ENCODE assay signal across 20 mouse cellular contexts in genomic region chr2:90649965-90650364, GRCm38 (mm10). TPM values are rescaled to one million over a fixed set of nuclear protein-coding genes. Genes with fewer than 3 reads are reported as not detected.
DNase-seq lines count a peak whose midpoint lies in the region; ATAC-seq and TF ChIP-seq lines count a peak whose summit lies in the region.
"Had no signal": no experiment of that assay in that cellular context is flagged by ENCODE, and none has a peak within 500 bp of the region (broad histone marks: within the 10 kb centered on the region; RNA-seq: fewer than 3 reads in every experiment).

No protein-coding gene starts in this region.

- no peaks in the 10 kb centered on the region for H3K79me2 ChIP-seq in liver, adult 2 months (ENCODE audit: control insufficient read depth, insufficient read depth, low read length)

- no peaks in the 10 kb centered on the region for H3K36me3 ChIP-seq in liver, adult 2 months (ENCODE audit: control insufficient read depth, insufficient read depth, low read length)
- H3K36me3 ChIP-seq in forebrain, embryonic 12.5 days (replicated peaks), result no peaks in the 10 kb centered on the region
- H3K36me3 ChIP-seq: embryonic facial prominence, embryonic 13.5 days; hindbrain, embryonic 15.5 days; midbrain, embryonic 15.5 days had no signal

- peak; percentile 81 for ATAC-seq in megakaryocyte progenitor cell, adult 5-6 weeks (replicated peaks; ENCODE audit: poor library complexity)
- ATAC-seq in forebrain, embryonic 12.5 days (ENCODE audit: low FRiP score), result no peak
- ATAC-seq: CD4-positive, CD25-positive, alpha-beta regulatory T cell, adult 4 months; midbrain, embryonic 15.5 days had no signal

- no peak overlapping the region for H3K9ac ChIP-seq in liver, adult 2 months (ENCODE audit: low read depth, low read length)
- H3K9ac ChIP-seq in forebrain, embryonic 12.5 days, result no peak overlapping the region
- H3K9ac ChIP-seq: embryonic facial prominence, embryonic 13.5 days; hindbrain, embryonic 15.5 days; liver, embryonic 14.5 days; midbrain, embryonic 15.5 days had no signal

- no peak overlapping the region for H3K4me2 ChIP-seq in forebrain, embryonic 12.5 days
- H3K4me2 ChIP-seq: embryonic facial prominence, embryonic 13.5 days; hindbrain, embryonic 15.5 days; midbrain, embryonic 15.5 days had no signal

- WGBS in liver, adult 2 months, result 65% methylated on average over 4 of the region's 4 CpGs
- 75% methylated on average over 4 of the region's 4 CpGs for WGBS in forebrain, embryonic 12.5 days

- H3K9me3 ChIP-seq in forebrain, embryonic 12.5 days, result no peaks in the 10 kb centered on the region
- H3K9me3 ChIP-seq: embryonic facial prominence, embryonic 13.5 days; hindbrain, embryonic 15.5 days; midbrain, embryonic 15.5 days had no signal

- H3K27me3 ChIP-seq in liver, adult 2 months (ENCODE audit: control insufficient read depth, insufficient read depth, low read length), result no peaks in the 10 kb centered on the region
- no peaks in the 10 kb centered on the region for H3K27me3 ChIP-seq in forebrain, embryonic 12.5 days
- H3K27me3 ChIP-seq: embryonic facial prominence, embryonic 13.5 days; hindbrain, embryonic 15.5 days; midbrain, embryonic 15.5 days had no signal

- H3K4me1 ChIP-seq in liver, adult 2 months (ENCODE audit: control insufficient read depth, insufficient read depth, low read length), result no peaks in the 10 kb centered on the region; the same call in 1 of the 2 replicates
- H3K4me1 ChIP-seq in bone marrow macrophage, adult 2 months (ENCODE audit: control insufficient read depth, insufficient read depth, low read length), result peaks cover 21% of the 10 kb centered on the region
- no peaks in the 10 kb centered on the region for H3K4me1 ChIP-seq in forebrain, embryonic 12.5 days
- H3K4me1 ChIP-seq: embryonic facial prominence, embryonic 13.5 days; hindbrain, embryonic 15.5 days; midbrain, embryonic 15.5 days had no signal

- TF ChIP-seq POLR2A in liver, adult 2 months (IDR thresholded peaks at IDR 0.05; ENCODE audit: extremely low read depth, insufficient read depth, low read length), result no peak
- TF ChIP-seq POLR2A in bone marrow macrophage, adult 2 months (IDR thresholded peaks at IDR 0.05; ENCODE audit: borderline replicate concordance, low read depth, low read length), result no peak

- no peak overlapping the region for H3K27ac ChIP-seq in liver, adult 2 months (replicated peaks; ENCODE audit: insufficient read depth, low read depth, low read length)
- H3K27ac ChIP-seq in bone marrow macrophage, adult 2 months (ENCODE audit: insufficient read depth, low read depth, low read length), result peak overlapping the region; percentile 31
- H3K27ac ChIP-seq in forebrain, embryonic 12.5 days, result no peak overlapping the region
- H3K27ac ChIP-seq: embryonic facial prominence, embryonic 13.5 days; hindbrain, embryonic 15.5 days; liver, embryonic 14.5 days; macrophage; midbrain, embryonic 15.5 days had no signal

- intact Hi-C loops in gastrocnemius, postnatal 14 days (cut with DNase I; ENCODE audit: low total_unique reads), result no loop called here

- no peak for TF ChIP-seq CTCF in liver, adult 2 months (IDR thresholded peaks at IDR 0.05; ENCODE audit: low read depth, low read length)
- no peak for TF ChIP-seq CTCF in bone marrow macrophage, adult 2 months (IDR thresholded peaks at IDR 0.05; ENCODE audit: low read depth, low read length)

- H3K4me3 ChIP-seq in liver, adult 2 months (ENCODE audit: insufficient read depth, low read depth, low read length), result no peak overlapping the region
- no peak overlapping the region for H3K4me3 ChIP-seq in bone marrow macrophage, adult 2 months (ENCODE audit: insufficient read depth, low read length)
- no peak overlapping the region for H3K4me3 ChIP-seq in forebrain, embryonic 12.5 days (replicated peaks)
- H3K4me3 ChIP-seq: embryonic facial prominence, embryonic 13.5 days; hindbrain, embryonic 15.5 days; midbrain, embryonic 15.5 days had no signal

- peak; percentile 23 for DNase-seq in liver, adult 2 months (ENCODE audit: extremely low read depth, low read depth, low spot score)
- DNase-seq in liver, result no peak
- DNase-seq in spleen, postnatal 36 days (ENCODE audit: low spot score in 2 of 2), result peak; percentile 89 to 91
- no peak for DNase-seq in gastrocnemius, postnatal 14 days
- DNase-seq: adrenal gland, postnatal 36 days; cerebellum, postnatal 36 days; kidney, adult 11 months; kidney, postnatal 25 days; layer of hippocampus, postnatal 36 days; right cerebral cortex, postnatal 4 days; thymus, postnatal 4 days had no signal

RNA-seq across cellular contexts. Expression of gene Nup160, which starts 27.1 kb away (rescaled TPM):
- total RNA-seq in liver, adult 2 months (2014; rRNA removed), result 9.6 and 13.7 TPM in 2 replicates
- polyA plus RNA-seq in liver, adult 2 months (2012; rRNA removed), result 1.3 and 3.1 TPM in 2 replicates
- polyA plus RNA-seq in bone marrow macrophage, adult 2 months (2012; ENCODE audit: insufficient read depth, insufficient read length, missing spikeins), result 18.4 and 21.9 TPM in 2 replicates
- 79.3 and 81.3 TPM in 2 replicates for total RNA-seq in megakaryocyte progenitor cell, adult 5-6 weeks (2015)
- total RNA-seq in megakaryocyte progenitor cell, adult 5-6 weeks (2017), result 50.9 and 61.7 TPM in 2 replicates
- 52.3 and 62.4 TPM in 2 replicates for polyA plus RNA-seq in forebrain, embryonic 12.5 days (2016; fragmentation: Nextera tagmentation; extraction: Ambion mirVana)
- total RNA-seq in gastrocnemius, postnatal 14 days (2021), result 10 to 100 TPM; 10.3 to 11.1 TPM

Comparison
In these comparisons a context has a peak if more than half of its experiments do, and no peak if none do; other contexts are left out.
1. DNase-seq: peak in liver, adult 2 months (single experiment) and spleen, postnatal 36 days (2 of 2); none in liver (single experiment) and gastrocnemius, postnatal 14 days (single experiment).